Mouse (Mus musculus): ENCODE measurements around the gene Cd276. TPM values are rescaled to one million over a fixed set of nuclear protein-coding genes. Genes with fewer than 3 reads are reported as not detected.

Gene Cd276
- 26.6 and 27.9 TPM in 2 replicates for polyA plus RNA-seq (2014; fragmentation: Nextera tagmentation; extraction: Ambion mirVana)

DNA sequence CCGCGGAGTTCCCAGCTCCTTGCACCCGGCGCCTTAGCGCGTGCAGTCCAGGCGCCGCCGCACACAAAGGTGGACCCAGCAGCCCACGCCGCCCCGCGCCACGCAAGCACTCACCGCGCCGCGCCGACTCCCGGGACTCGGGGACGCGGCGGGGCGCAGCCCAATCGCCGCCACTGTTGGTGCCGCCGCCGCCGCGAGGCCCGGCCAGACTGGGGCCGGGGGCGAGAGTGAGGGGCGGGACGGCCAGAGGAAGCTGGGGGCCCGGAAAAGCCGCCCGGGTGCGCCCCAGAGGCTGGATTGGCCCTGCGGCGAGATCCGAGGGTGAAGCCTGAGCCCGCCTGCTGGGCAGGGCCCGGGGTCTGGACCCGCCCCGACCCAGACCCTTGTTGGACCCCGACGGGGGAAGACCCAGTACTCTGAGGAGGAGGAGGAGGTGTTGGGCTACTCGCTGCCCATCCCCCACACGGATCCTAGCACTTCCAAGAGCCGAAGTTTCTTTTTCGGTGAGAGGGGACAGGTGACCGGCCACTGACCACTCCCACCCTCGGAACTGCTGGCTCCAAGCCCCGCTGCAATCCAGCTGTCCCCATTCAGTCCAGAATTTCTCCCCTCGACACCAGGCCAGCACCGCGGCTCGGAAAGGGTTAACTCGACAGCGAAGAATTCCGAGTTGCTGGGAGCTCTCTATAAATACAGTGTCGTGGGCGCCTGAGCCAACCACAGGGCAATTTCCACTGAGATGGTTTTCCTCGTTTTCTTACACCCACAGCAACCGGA, at the start of gene Cd276:
Cd276 (minus strand) TSS at position 530 of the 777 bp plus-strand sequence.
- under 1% methylated on average over 63 of the region's 68 CpGs for WGBS
- peak; percentile 80 for ATAC-seq (ENCODE audit: low FRiP score)

DNA sequence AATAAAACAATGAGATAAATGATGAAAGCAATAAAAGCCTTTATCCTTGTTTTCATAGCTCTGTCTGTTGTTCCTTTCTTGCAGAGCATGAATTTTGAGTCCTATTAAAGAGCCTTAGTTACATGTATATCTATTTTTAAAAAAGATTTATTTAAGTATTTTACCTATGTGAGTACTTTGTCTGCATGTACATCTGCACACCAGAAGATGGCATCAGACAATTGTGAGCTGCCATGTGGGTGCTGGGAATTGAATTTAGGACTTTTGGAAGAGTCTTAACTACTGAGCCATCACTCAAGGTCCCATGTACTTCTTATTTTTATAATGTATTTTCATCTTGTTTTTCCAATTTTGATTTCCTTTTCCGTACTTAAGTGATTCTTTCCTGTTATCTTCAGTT, 40.1 kb upstream of the Cd276 start:
- Histone ChIP-seq H3K4me1 (replicated peaks; ENCODE audit: control insufficient read depth, insufficient read depth, low read length) (no peaks in the 10 kb centered on the region), H3K9me3 (ENCODE audit: control insufficient read depth, low read length) (no peaks in the 10 kb centered on the region), H3K27me3 (ENCODE audit: control insufficient read depth, insufficient read depth, low read length) (no peaks in the 10 kb centered on the region), H3K4me3 (ENCODE audit: low read depth, low read length) (no peak overlapping the region), H3K27ac (ENCODE audit: low read depth, low read length) (no peak overlapping the region), H3K36me3 (ENCODE audit: control insufficient read depth, insufficient read depth, low read length) (no peaks in the 10 kb centered on the region), H3K9ac (ENCODE audit: low read depth, low read length) (no peak overlapping the region), H3K4me2 (replicated peaks; ENCODE audit: low read depth, low read length) (no peak overlapping the region)
- 100% methylated on average over 1 of the region's 1 CpGs for WGBS
- DNase-seq (ENCODE audit: low spot score) (no peak), ATAC-seq (ENCODE audit: low FRiP score) (no peak)

More for the DNA sequence above, at the start of gene Cd276:
- H3K27ac ChIP-seq (ENCODE audit: low read depth, low read length) = peak within 1 kb of the TSS; percentile 87
- no peaks in the 10 kb centered on the region for H3K27me3 ChIP-seq (ENCODE audit: control insufficient read depth, insufficient read depth, low read length)
- no peaks in the 10 kb centered on the region for H3K9me3 ChIP-seq (ENCODE audit: control insufficient read depth, low read length)
- H3K4me1 ChIP-seq (replicated peaks; ENCODE audit: control insufficient read depth, insufficient read depth, low read length) = peaks cover 6% of the 10 kb centered on the region; the same call in 1 of the 2 replicates
- peak within 1 kb of the TSS; percentile 94 for H3K4me2 ChIP-seq (replicated peaks; ENCODE audit: low read depth, low read length)
- DNase-seq (ENCODE audit: low spot score) = peak; percentile 84
- peak within 1 kb of the TSS; percentile 91 for H3K4me3 ChIP-seq (ENCODE audit: low read depth, low read length)
- peak within 1 kb of the TSS; percentile 96 for H3K9ac ChIP-seq (ENCODE audit: low read depth, low read length)
- H3K36me3 ChIP-seq (ENCODE audit: control insufficient read depth, insufficient read depth, low read length) = no peaks in the 10 kb centered on the region

DNA sequence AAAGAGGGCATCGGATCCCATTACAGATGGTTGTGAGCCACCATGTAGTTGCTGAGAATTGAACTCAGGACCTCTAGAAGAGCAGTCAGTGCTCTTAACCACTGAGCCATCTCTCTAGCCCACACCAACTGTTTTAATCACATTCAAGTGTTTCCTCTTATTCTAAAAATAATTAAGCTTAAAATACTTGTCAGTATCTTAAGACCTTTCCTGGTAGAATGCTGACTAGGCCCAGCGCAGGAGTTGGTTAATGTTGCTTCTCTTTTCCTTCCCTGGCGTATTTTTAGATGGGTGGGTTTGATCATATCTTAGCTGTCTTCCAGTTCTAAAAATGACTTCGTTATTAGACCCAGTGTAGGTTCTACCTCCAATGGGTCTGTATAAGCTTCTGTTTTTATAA, 33.4 kb upstream of the Cd276 start:
- no peak for DNase-seq (ENCODE audit: low spot score)
- 96% methylated on average over 4 of the region's 4 CpGs for WGBS
- Histone ChIP-seq H3K36me3 (ENCODE audit: control insufficient read depth, insufficient read depth, low read length) (no peaks in the 10 kb centered on the region), H3K9me3 (ENCODE audit: control insufficient read depth, low read length) (no peaks in the 10 kb centered on the region), H3K9ac (ENCODE audit: low read depth, low read length) (no peak overlapping the region), H3K27ac (ENCODE audit: low read depth, low read length) (no peak overlapping the region), H3K4me1 (replicated peaks; ENCODE audit: control insufficient read depth, insufficient read depth, low read length) (no peaks in the 10 kb centered on the region), H3K4me3 (ENCODE audit: low read depth, low read length) (no peak overlapping the region), H3K4me2 (replicated peaks; ENCODE audit: low read depth, low read length) (no peak overlapping the region), H3K27me3 (ENCODE audit: control insufficient read depth, insufficient read depth, low read length) (no peaks in the 10 kb centered on the region)
- no peak for ATAC-seq (ENCODE audit: low FRiP score)

DNA sequence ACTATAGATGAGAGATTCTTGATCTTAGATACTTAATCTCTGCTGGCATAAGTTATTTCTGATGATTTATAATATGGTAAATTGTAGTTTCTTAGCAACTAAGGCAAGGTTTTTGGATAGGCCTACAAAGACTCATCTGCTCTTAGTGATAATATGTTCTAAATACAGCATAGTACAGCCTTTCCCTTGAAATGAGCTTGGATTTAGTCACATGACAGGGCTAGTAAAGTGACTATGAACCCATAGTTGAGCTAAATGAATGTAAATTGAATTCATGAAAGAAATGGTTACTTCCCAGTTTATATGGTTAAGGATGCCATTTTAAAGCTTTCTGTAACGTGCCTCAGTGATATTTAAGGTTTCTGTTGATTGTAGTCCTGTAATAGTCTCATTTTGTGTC, 29.1 kb upstream of the Cd276 start:
- 88% methylated on average over 1 of the region's 1 CpGs for WGBS
- H3K4me2 ChIP-seq (replicated peaks; ENCODE audit: low read depth, low read length) = no peak overlapping the region

DNA sequence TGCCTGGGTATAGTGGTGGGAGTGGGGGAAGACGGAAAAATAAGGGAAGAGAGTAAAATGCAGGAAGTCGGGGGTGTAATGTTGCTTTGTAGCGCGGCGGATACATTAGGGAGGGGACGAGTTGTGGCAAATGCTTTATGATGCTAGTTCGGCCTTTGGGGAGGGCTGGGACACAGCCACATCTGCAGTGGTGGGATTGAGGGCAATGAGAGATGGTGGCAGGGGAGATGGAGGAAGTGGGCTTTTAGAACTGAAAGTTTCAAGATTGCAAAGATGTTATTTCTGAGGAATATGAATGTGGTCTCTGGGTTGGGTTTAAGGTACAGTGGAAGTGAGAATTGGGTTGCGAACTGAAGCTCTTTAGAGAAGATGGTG, 28.0 kb upstream of the Cd276 start:
- Histone ChIP-seq H3K27me3 (ENCODE audit: control insufficient read depth, insufficient read depth, low read length) (no peaks in the 10 kb centered on the region), H3K4me2 (replicated peaks; ENCODE audit: low read depth, low read length) (peak overlapping the region; percentile 66), H3K27ac (ENCODE audit: low read depth, low read length) (peak overlapping the region; percentile 98), H3K9me3 (ENCODE audit: control insufficient read depth, low read length) (no peaks in the 10 kb centered on the region), H3K4me3 (ENCODE audit: low read depth, low read length) (peak overlapping the region; percentile 93), H3K9ac (ENCODE audit: low read depth, low read length) (peak overlapping the region; percentile 96), H3K4me1 (replicated peaks; ENCODE audit: control insufficient read depth, insufficient read depth, low read length) (no peaks in the 10 kb centered on the region), H3K36me3 (ENCODE audit: control insufficient read depth, insufficient read depth, low read length) (no peaks in the 10 kb centered on the region)
- WGBS = 2% methylated on average over 8 of the region's 8 CpGs
- ATAC-seq (ENCODE audit: low FRiP score) (no peak), DNase-seq (ENCODE audit: low spot score) (peak; percentile 46)

More for the DNA sequence above, 29.1 kb upstream of the Cd276 start:
- DNase-seq (ENCODE audit: low spot score) (no peak), ATAC-seq (ENCODE audit: low FRiP score) (no peak)
- Histone ChIP-seq H3K27me3 (ENCODE audit: control insufficient read depth, insufficient read depth, low read length) (no peaks in the 10 kb centered on the region), H3K4me1 (replicated peaks; ENCODE audit: control insufficient read depth, insufficient read depth, low read length) (no peaks in the 10 kb centered on the region), H3K4me3 (ENCODE audit: low read depth, low read length) (no peak overlapping the region), H3K36me3 (ENCODE audit: control insufficient read depth, insufficient read depth, low read length) (no peaks in the 10 kb centered on the region), H3K27ac (ENCODE audit: low read depth, low read length) (no peak overlapping the region), H3K9me3 (ENCODE audit: control insufficient read depth, low read length) (no peaks in the 10 kb centered on the region), H3K9ac (ENCODE audit: low read depth, low read length) (no peak overlapping the region)

DNA sequence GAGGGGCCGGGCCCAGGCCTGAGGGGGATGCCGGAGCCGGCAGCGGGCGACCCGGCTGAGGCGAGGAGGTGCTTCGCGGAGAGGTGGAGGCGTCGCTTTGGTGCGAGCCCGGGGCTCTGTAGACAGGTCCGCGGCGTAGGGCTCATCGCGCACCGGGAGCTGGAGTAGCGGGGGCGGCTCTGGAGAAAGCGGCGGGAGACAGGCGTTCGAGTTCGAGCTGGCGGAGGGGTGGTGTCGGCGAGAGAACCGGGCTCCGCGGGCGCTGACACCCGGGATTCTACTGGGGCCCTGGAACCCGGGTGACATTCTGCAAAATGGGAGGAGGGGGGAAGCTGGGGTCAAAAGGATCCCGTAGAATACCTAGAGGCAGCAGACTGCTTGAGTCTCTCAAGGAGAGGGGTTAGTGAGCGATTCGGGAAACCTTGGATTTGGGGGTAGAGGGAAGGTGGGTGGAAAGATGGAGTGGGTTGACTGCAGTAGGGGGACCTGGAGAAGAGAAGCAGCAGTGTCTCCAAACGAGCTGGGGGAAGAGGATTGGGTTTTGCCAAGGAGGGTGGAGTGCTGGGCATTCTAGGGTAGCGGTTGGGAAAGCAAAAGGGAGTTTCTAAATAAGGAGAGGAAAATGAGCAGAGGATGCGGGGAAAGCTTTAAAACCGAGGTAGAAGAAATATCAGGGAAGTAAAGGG, 27.5 kb upstream of the Cd276 start:
- under 1% methylated on average over 42 of the region's 42 CpGs for WGBS
- Histone ChIP-seq H3K9ac (ENCODE audit: low read depth, low read length) (peak overlapping the region; percentile 96), H3K9me3 (ENCODE audit: control insufficient read depth, low read length) (no peaks in the 10 kb centered on the region), H3K4me1 (replicated peaks; ENCODE audit: control insufficient read depth, insufficient read depth, low read length) (no peaks in the 10 kb centered on the region), H3K36me3 (ENCODE audit: control insufficient read depth, insufficient read depth, low read length) (no peaks in the 10 kb centered on the region), H3K27ac (ENCODE audit: low read depth, low read length) (peak overlapping the region; percentile 98), H3K4me2 (replicated peaks; ENCODE audit: low read depth, low read length) (peak overlapping the region; percentile 66), H3K4me3 (ENCODE audit: low read depth, low read length) (peak overlapping the region; percentile 93), H3K27me3 (ENCODE audit: control insufficient read depth, insufficient read depth, low read length) (no peaks in the 10 kb centered on the region)
- no peak; the same call in 1 of the 2 replicates for ATAC-seq (ENCODE audit: low FRiP score)
- peak; percentile 63 for DNase-seq (ENCODE audit: low spot score)

DNA sequence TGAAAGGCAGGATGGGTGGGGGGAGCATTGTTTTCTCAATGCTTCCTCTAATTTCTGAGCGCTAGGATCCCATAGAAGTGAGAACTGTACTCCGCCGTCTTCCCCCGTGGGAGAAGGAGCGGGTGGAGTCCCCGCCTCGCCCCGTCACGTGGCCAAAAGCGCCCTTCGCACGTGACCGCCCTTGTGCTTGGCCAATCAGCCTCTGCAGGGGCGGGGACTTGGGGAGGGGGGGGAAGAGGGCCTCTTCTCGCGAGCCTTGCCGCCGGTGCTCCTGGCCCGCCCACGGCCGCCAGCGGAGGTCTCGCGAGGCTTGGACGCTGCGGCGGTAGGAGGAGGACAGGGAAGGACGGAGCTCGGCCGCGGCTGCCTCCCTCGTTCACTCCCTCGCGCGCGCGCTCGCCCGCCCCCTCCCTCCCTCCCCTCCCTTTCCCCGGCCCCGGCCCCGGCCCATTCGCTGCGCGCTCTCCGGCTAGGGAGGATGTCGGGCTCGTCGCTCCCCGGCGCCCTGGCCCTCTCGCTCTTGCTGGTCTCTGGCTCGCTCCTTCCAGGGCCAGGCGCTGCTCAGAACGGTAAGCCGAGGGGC, 26.8 kb upstream of the Cd276 start, which contains the start of gene Nptn:
Nptn (plus strand) TSS at position 283 of the 583 bp plus-strand sequence.
- DNase-seq (ENCODE audit: low spot score) (peak; percentile 99), ATAC-seq (ENCODE audit: low FRiP score) (peak; percentile 99)
- H3K4me3 ChIP-seq (ENCODE audit: low read depth, low read length) = peak within 1 kb of the TSS; percentile 93
- H3K4me1 ChIP-seq (replicated peaks; ENCODE audit: control insufficient read depth, insufficient read depth, low read length) = no peaks in the 10 kb centered on the region
- peak within 1 kb of the TSS; percentile 66 for H3K4me2 ChIP-seq (replicated peaks; ENCODE audit: low read depth, low read length)
- H3K9me3 ChIP-seq (ENCODE audit: control insufficient read depth, low read length) = no peaks in the 10 kb centered on the region
- H3K9ac ChIP-seq (ENCODE audit: low read depth, low read length) = peak within 1 kb of the TSS; percentile 96
- no peaks in the 10 kb centered on the region for H3K36me3 ChIP-seq (ENCODE audit: control insufficient read depth, insufficient read depth, low read length)
- no peaks in the 10 kb centered on the region for H3K27me3 ChIP-seq (ENCODE audit: control insufficient read depth, insufficient read depth, low read length)
- peak within 1 kb of the TSS; percentile 98 for H3K27ac ChIP-seq (ENCODE audit: low read depth, low read length)
- under 1% methylated on average over 39 of the region's 56 CpGs for WGBS

DNA sequence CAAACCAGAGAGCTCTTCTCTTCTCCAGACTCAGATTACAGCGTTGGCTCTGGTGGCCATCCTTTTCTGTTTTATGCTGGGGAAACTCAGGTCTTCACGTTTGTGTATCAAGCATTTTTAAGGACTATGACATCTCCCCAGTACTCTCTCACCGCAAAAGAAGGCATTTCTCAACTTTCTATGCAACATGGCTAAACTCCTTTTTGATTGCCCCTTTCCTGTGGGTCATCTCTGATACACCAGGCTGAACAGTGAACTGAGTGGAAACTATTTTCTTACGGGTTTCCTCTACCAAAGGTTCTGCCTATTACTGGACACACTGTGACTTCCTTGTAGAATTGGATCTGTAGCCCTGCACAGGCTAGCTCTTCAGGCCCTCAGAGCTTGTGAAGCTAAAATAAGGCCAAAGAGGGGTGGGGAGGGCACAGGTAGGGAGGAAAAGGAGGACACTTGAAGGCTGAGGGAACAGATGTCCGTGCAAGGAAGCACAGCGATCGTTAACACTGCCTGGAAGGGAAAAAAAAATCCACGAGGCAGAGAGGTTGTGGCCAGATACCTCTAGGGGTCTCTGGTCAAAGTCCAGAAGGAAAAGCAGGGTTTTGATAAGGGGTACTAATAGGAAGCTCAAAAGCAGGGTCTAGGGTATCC, 26.2 kb upstream of the Cd276 start:
- H3K27me3 ChIP-seq (ENCODE audit: control insufficient read depth, insufficient read depth, low read length) = no peaks in the 10 kb centered on the region
- DNase-seq (ENCODE audit: low spot score) (no peak), ATAC-seq (ENCODE audit: low FRiP score) (no peak; the same call in 1 of the 2 replicates)
- H3K27ac ChIP-seq (ENCODE audit: low read depth, low read length) = peak overlapping the region; percentile 70
- H3K4me3 ChIP-seq (ENCODE audit: low read depth, low read length) = peak overlapping the region; percentile 24
- no peaks in the 10 kb centered on the region for H3K4me1 ChIP-seq (replicated peaks; ENCODE audit: control insufficient read depth, insufficient read depth, low read length)
- peak overlapping the region; percentile 65 for H3K9ac ChIP-seq (ENCODE audit: low read depth, low read length)
- no peaks in the 10 kb centered on the region for H3K36me3 ChIP-seq (ENCODE audit: control insufficient read depth, insufficient read depth, low read length)
- no peaks in the 10 kb centered on the region for H3K9me3 ChIP-seq (ENCODE audit: control insufficient read depth, low read length)
- H3K4me2 ChIP-seq (replicated peaks; ENCODE audit: low read depth, low read length) = peak overlapping the region; percentile 40
- WGBS = 30% methylated on average over 8 of the region's 8 CpGs
